Mouse (Mus musculus): ENCODE data around the gene Grk6.

DNA sequence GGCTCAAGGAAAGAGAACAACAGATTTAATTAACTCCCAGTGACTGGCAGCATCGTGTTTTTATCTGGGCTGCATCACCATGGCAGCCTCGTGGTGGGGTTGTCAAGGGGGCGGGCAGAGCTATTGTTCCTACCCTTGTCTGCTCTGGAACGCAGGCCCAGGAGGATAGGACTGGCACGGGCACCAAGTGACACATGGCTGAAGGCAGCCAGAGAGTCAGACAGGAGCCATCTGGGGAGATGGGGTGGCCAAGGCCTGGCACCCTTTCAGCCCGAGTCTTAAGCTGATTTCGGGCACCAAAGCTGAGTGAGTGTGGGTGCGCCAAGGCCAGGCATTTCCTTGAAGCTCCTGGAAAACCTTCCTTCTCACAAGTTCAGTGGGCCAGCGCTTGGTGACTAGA lies 25.5 kb downstream of the Grk6 start:
- TF ChIP-seq TAL1 (IDR thresholded peaks at IDR 0.05; ENCODE audit: low read length), result no peak
- TF ChIP-seq GATA1 (IDR thresholded peaks at IDR 0.05; ENCODE audit: low read length), result no peak
